In the genomic region with DNA sequence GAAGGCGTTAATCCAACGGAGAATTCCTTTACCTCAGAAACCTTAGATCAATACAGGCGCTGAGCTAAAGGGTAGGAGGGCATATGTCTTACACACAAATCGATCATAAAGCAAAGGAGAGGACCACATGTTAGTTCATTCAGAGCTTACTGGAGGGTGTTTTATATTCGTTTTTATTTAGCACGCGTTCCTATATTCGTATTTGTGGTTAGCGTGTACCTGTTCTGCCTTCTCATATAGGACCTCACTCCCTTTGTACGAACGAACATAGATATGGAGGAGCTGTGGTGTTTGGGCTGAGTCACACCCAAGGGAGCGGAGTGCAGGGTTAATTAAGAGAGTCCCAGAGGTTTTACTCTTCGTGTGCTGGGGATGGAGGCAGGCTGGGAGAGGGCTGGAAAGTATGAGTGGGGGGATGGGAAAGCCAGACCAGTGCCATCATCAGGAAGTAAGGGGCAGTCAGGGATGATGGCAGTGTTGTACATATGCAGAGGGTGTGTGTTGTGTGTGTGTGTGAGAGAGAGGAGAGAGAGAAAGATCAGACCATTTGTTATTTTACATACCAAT, we compare ENCODE assay signal across 9 mouse cellular contexts. TPM values are rescaled to one million over a fixed set of nuclear protein-coding genes. Genes with fewer than 3 reads are reported as not detected.
DNase-seq lines count a peak whose midpoint lies in the region; ATAC-seq and TF ChIP-seq lines count a peak whose summit lies in the region.
"Had no signal": no experiment of that assay in that cellular context is flagged by ENCODE, and none has a peak within 500 bp of the region (broad histone marks: within the 10 kb centered on the region; RNA-seq: fewer than 3 reads in every experiment).

No protein-coding gene starts in this region.

- intact Hi-C loops in heart, postnatal 36 days (cut with DNase I), result no loop called here

- H3K4me3 ChIP-seq in heart, postnatal 0 days (ENCODE audit: low read depth, low read length), result no peak overlapping the region
- H3K4me3 ChIP-seq in embryonic facial prominence, embryonic 14.5 days (ENCODE audit: low read depth, low read length), result no peak overlapping the region
- H3K4me3 ChIP-seq in hindbrain, embryonic 15.5 days, result 0 out of 2 replicates have a peak overlapping the region, but pooled peaks have one; percentile 3
- no peak overlapping the region for H3K4me3 ChIP-seq in midbrain, postnatal 0 days (ENCODE audit: low read depth, low read length)

- ATAC-seq in heart, postnatal 0 days (ENCODE audit: insufficient read depth, low read depth), result no peak
- ATAC-seq in embryonic facial prominence, embryonic 14.5 days (ENCODE audit: low read depth), result peak; percentile 53; the same call in 1 of the 2 replicates
- peak; percentile 46; the same call in 1 of the 2 replicates for ATAC-seq in hindbrain, embryonic 15.5 days (ENCODE audit: low FRiP score, low read depth)
- peak; percentile 62 for ATAC-seq in midbrain, postnatal 0 days (ENCODE audit: low FRiP score)
- ATAC-seq: Patski had no signal

- H3K4me2 ChIP-seq in heart, postnatal 0 days (ENCODE audit: low read depth, low read length), result peak overlapping the region; percentile 32
- H3K4me2 ChIP-seq in embryonic facial prominence, embryonic 14.5 days (ENCODE audit: low read depth, low read length), result peak overlapping the region; percentile 32
- H3K4me2 ChIP-seq in hindbrain, embryonic 15.5 days, result peak overlapping the region; percentile 40
- peak overlapping the region; percentile 39 for H3K4me2 ChIP-seq in midbrain, postnatal 0 days (ENCODE audit: low read depth, low read length, poor library complexity, severe bottlenecking)

- H3K9me3 ChIP-seq in heart, postnatal 0 days (replicated peaks; ENCODE audit: control insufficient read depth, low read length), result no peaks in the 10 kb centered on the region
- H3K9me3 ChIP-seq in embryonic facial prominence, embryonic 14.5 days (ENCODE audit: control insufficient read depth, low read length), result no peaks in the 10 kb centered on the region
- H3K9me3 ChIP-seq in hindbrain, embryonic 15.5 days, result no peaks in the 10 kb centered on the region
- no peaks in the 10 kb centered on the region for H3K9me3 ChIP-seq in midbrain, postnatal 0 days (ENCODE audit: low read length)

- no peak for TF ChIP-seq EP300 in heart, postnatal 0 days (IDR thresholded peaks at IDR 0.05; ENCODE audit: low read depth)

- no peaks in the 10 kb centered on the region for H3K36me3 ChIP-seq in heart, postnatal 0 days (replicated peaks; ENCODE audit: control insufficient read depth, insufficient read depth, low read length)
- no peaks in the 10 kb centered on the region for H3K36me3 ChIP-seq in embryonic facial prominence, embryonic 14.5 days (ENCODE audit: control insufficient read depth, insufficient read depth, low read length)
- H3K36me3 ChIP-seq in hindbrain, embryonic 15.5 days, result no peaks in the 10 kb centered on the region
- no peaks in the 10 kb centered on the region for H3K36me3 ChIP-seq in midbrain, postnatal 0 days (ENCODE audit: insufficient read depth, low read length)

- no peak overlapping the region for H3K9ac ChIP-seq in heart, postnatal 0 days (replicated peaks; ENCODE audit: low read depth, low read length)
- no peak overlapping the region for H3K9ac ChIP-seq in embryonic facial prominence, embryonic 14.5 days (ENCODE audit: low read depth, low read length)
- H3K9ac ChIP-seq in hindbrain, embryonic 15.5 days, result 0 out of 2 replicates have a peak overlapping the region, but pooled peaks have one; percentile 22
- peak overlapping the region; percentile 39 for H3K9ac ChIP-seq in midbrain, postnatal 0 days (replicated peaks; ENCODE audit: low read length, poor library complexity, severe bottlenecking)

- H3K4me1 ChIP-seq in heart, postnatal 0 days (ENCODE audit: control insufficient read depth, insufficient read depth), result peaks cover 17% of the 10 kb centered on the region
- H3K4me1 ChIP-seq in embryonic facial prominence, embryonic 14.5 days (ENCODE audit: control insufficient read depth, insufficient read depth, low read length), result peaks cover 9% of the 10 kb centered on the region
- H3K4me1 ChIP-seq in hindbrain, embryonic 15.5 days (replicated peaks), result peaks cover 26% of the 10 kb centered on the region
- peaks cover 9% of the 10 kb centered on the region; the same call in 1 of the 2 replicates for H3K4me1 ChIP-seq in midbrain, postnatal 0 days (ENCODE audit: insufficient read depth, low read length)

- 63% methylated on average over 13 of the region's 13 CpGs for WGBS in heart, postnatal 0 days
- 66% methylated on average over 13 of the region's 13 CpGs for WGBS in embryonic facial prominence, embryonic 14.5 days
- WGBS in hindbrain, embryonic 15.5 days, result 57% methylated on average over 13 of the region's 13 CpGs
- WGBS in midbrain, postnatal 0 days, result 36% methylated on average over 13 of the region's 13 CpGs

- no peak for TF ChIP-seq CTCF in heart, postnatal 0 days (IDR thresholded peaks at IDR 0.05; ENCODE audit: low read depth)
- peak; percentile 30; the same call in 1 of the 2 replicates for TF ChIP-seq CTCF in midbrain, postnatal 0 days (IDR thresholded peaks at IDR 0.05)

- no peaks in the 10 kb centered on the region for H3K27me3 ChIP-seq in heart, postnatal 0 days (ENCODE audit: control insufficient read depth, insufficient read depth, low read length)
- no peaks in the 10 kb centered on the region for H3K27me3 ChIP-seq in embryonic facial prominence, embryonic 14.5 days (replicated peaks; ENCODE audit: control insufficient read depth, insufficient read depth, low read length)
- H3K27me3 ChIP-seq in hindbrain, embryonic 15.5 days, result no peaks in the 10 kb centered on the region
- H3K27me3 ChIP-seq in midbrain, postnatal 0 days (ENCODE audit: insufficient read depth, low read length), result no peaks in the 10 kb centered on the region
- H3K27me3 ChIP-seq: Patski had no signal

- no peak for DNase-seq in heart, postnatal 0 days (ENCODE audit: low spot score)
- DNase-seq in heart, postnatal 36 days, result no peak
- no peak for DNase-seq in embryonic facial prominence, embryonic 14.5 days (ENCODE audit: low spot score)
- no peak for DNase-seq in midbrain, postnatal 0 days (ENCODE audit: low spot score)
- DNase-seq in layer of hippocampus, postnatal 14 days (ENCODE audit: low spot score in 2 of 2), result no peak
- no peak for DNase-seq in thymus, postnatal 14 days
- DNase-seq: kidney, adult 11 months had no signal

- H3K27ac ChIP-seq in heart, postnatal 0 days (ENCODE audit: low read depth), result no peak overlapping the region
- H3K27ac ChIP-seq in embryonic facial prominence, embryonic 14.5 days (replicated peaks; ENCODE audit: low read depth, low read length), result no peak overlapping the region
- peak overlapping the region; percentile 76 for H3K27ac ChIP-seq in hindbrain, embryonic 15.5 days (replicated peaks)
- H3K27ac ChIP-seq in midbrain, postnatal 0 days (ENCODE audit: low read depth, low read length), result peak overlapping the region; percentile 84

RNA-seq across cellular contexts. Expression of gene Wdr19, which starts 23.5 kb away (rescaled TPM):
- total RNA-seq in heart, postnatal 0 days (2014; rRNA removed; ENCODE audit: low replicate concordance), result 1.9 and 3.9 TPM in 2 replicates
- 2.0 and 2.3 TPM in 2 replicates for polyA plus RNA-seq in heart, postnatal 0 days (2015; fragmentation: Nextera tagmentation; extraction: Ambion mirVana)
- total RNA-seq in heart, postnatal 36 days (2021), result 1 to 10 TPM; 1.6 to 1.7 TPM
- polyA plus RNA-seq in embryonic facial prominence, embryonic 14.5 days (2014; fragmentation: Nextera tagmentation; extraction: Ambion mirVana), result 8.7 and 11.8 TPM in 2 replicates
- 11.8 and 13.3 TPM in 2 replicates for polyA plus RNA-seq in hindbrain, embryonic 15.5 days (2015; fragmentation: Nextera tagmentation; extraction: Ambion mirVana)
- 17.0 and 18.5 TPM in 2 replicates for total RNA-seq in midbrain, postnatal 0 days (2014; rRNA removed)
- 7.6 and 9.2 TPM in 2 replicates for polyA plus RNA-seq in midbrain, postnatal 0 days (2015; fragmentation: Nextera tagmentation; extraction: Ambion mirVana)
- 10 to 100 TPM; 19.2 to 20.1 TPM for total RNA-seq in layer of hippocampus, postnatal 14 days (2021)

Comparison
In these comparisons a context has a peak if more than half of its experiments do, and no peak if none do; other contexts are left out.
1. H3K27ac ChIP-seq: peak in hindbrain, embryonic 15.5 days (single experiment) and midbrain, postnatal 0 days (single experiment); none in heart, postnatal 0 days (single experiment) and embryonic facial prominence, embryonic 14.5 days (single experiment).
2. H3K9ac ChIP-seq: peak in hindbrain, embryonic 15.5 days (single experiment) and midbrain, postnatal 0 days (single experiment); none in heart, postnatal 0 days (single experiment) and embryonic facial prominence, embryonic 14.5 days (single experiment).
3. Peak in every context shown above with its lines, with median percentiles within 50 percentile points of each other: H3K4me2 ChIP-seq.